Mouse (Mus musculus) kidney, adult 2 months (tissue): ENCODE data around the gene Prpf18. TPM values are rescaled to one million over a fixed set of nuclear protein-coding genes. Genes with fewer than 3 reads are reported as not detected.
A peak's percentile ranks its signal among the peaks of the same experiment; 100 is the strongest.
"Not testable (repeated sequence)": the region's sequence is repeated elsewhere in the genome, so short reads cannot be mapped to it uniquely, and the experiment has no call there.

Experiments
- DNase-seq: peaks from one replicate; pipeline ENCODE4 v3.0.0; 2021
- H3K27ac ChIP-seq: fragments of 200-500 bp; 2 replicates; pipeline ENCODE4 v1.5.1; 2012; ENCODE audit warnings: low read depth, low read length, control low read depth, inconsistent platforms; ENCODE audit not compliant: insufficient read depth
- H3K27me3 ChIP-seq: fragments of 200-500 bp; replicated peaks from 2 replicates; pipeline ENCODE4 v1.6.1; 2012; ENCODE audit warnings: mild to moderate bottlenecking, moderate library complexity, low read length, inconsistent platforms; ENCODE audit not compliant: control insufficient read depth, insufficient read depth
- H3K36me3 ChIP-seq: fragments of 200-500 bp; 2 replicates; pipeline ENCODE4 v1.6.1; 2012; ENCODE audit warnings: mild to moderate bottlenecking, moderate library complexity, low read length, inconsistent platforms; ENCODE audit not compliant: control insufficient read depth, insufficient read depth
- H3K4me1 ChIP-seq: fragments of 200-500 bp; 2 replicates; pipeline ENCODE4 v1.6.1; 2011; ENCODE audit warnings: low read length; ENCODE audit not compliant: control insufficient read depth, insufficient read depth
- H3K4me3 ChIP-seq: fragments of 200-500 bp; 2 replicates; pipeline ENCODE4 v1.5.1; 2011; ENCODE audit warnings: mild to moderate bottlenecking, low read depth, low read length, control low read depth; ENCODE audit not compliant: insufficient read depth
- CTCF ChIP-seq: fragments of 200-500 bp; conservative IDR thresholded peaks from 2 replicates; pipeline ENCODE4 v1.5.1; 2011; ENCODE audit warnings: low read depth, mild to moderate bottlenecking, control low read depth, low read length, moderate library complexity, mixed read lengths; ENCODE audit not compliant: insufficient read depth, insufficient read length
- POLR2A ChIP-seq: fragments of 200-500 bp; IDR thresholded peaks from one replicate; pipeline ENCODE4 v1.6.1; 2011; ENCODE audit warnings: low read depth, low read length, control low read depth
- WGBS: fragments of 180-500 bp; shearing (Covaris S2); methylation state at CpG from one replicate; pipeline ENCODE4 v1.1.7; 2018; 5-methylcytosine and 5-hydroxymethylcytosine counted together
- polyA plus RNA-seq: library from polyadenylated mRNA; depleted of rRNA; stranded (reverse); fragments of >200 nt; gene quantifications from 2 replicates; pipeline ENCODE4 v1.2.3, GENCODE M21; 2012

Prpf18 gene
- polyA plus RNA-seq, 1 experiment, result 12.2 TPM

DNA sequence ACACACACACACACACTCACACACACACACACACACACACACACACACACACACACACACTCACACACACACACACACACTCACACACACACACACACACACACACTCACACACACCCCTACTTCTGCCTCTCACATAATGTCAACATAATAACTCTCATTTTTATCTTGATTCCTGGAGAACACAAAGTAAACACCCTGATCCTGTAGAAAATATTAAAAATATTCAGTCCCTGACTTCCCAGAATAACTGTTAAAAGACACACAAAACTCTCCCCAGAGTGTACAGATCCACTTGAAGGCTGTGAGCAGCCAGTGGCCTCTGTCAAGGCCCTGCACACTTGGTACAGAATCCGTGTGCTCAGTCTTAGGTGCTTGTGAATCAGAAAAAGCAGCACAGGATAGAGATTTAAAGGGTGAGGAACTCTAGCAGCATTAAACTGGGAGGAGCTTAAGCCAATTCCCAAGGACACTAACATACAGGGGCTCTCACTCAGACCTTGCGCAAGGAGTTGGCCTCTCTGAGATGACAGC, 36.8 kb downstream of the Prpf18 start:
- no peak for DNase-seq
- 97% methylated on average over 2 of the region's 2 CpGs for WGBS
- Histone ChIP-seq H3K4me1 (no peaks in the 10 kb centered on the region), H3K4me3 (no peak overlapping the region), H3K27me3 (no peaks in the 10 kb centered on the region), H3K36me3 (no peaks in the 10 kb centered on the region), H3K27ac (no peak overlapping the region)
- no peak for TF ChIP-seq POLR2A
- TF ChIP-seq CTCF, result no peak

DNA sequence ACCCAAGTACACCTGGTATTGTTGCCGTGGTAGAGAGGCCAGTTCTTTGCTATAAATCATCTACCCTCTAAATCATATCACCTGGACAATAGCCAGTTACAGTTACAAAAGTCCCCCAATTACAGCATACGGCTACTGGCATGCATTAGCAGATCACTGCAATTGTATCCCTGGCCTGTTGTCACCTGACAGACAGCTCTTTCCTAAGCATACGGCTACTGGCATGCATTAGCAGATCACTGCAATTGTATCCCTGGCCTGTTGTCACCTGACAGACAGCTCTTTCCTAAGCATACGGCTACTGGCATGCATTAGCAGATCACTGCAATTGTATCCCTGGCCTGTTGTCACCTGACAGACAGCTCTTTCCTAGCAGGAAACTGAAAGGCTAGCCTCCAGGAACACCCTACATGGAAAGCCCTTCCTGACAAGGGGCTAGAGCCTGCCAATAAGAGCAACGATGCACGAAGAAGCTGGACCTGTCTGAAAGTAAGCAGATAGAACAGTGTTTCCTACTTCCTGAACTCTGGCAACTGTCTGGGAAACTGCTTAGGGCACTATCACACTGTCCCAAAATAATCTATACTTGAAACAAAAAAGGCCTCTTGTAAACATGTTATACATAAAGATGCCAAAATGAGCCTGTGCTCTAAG, 37.5 kb downstream of the Prpf18 start:
- H3K4me3 ChIP-seq, H3K27me3 ChIP-seq, H3K4me1 ChIP-seq, H3K27ac ChIP-seq, H3K36me3 ChIP-seq: not testable (repeated sequence)
- WGBS, result 38% methylated on average over 6 of the region's 6 CpGs
- DNase-seq, result peak; percentile 64

DNA sequence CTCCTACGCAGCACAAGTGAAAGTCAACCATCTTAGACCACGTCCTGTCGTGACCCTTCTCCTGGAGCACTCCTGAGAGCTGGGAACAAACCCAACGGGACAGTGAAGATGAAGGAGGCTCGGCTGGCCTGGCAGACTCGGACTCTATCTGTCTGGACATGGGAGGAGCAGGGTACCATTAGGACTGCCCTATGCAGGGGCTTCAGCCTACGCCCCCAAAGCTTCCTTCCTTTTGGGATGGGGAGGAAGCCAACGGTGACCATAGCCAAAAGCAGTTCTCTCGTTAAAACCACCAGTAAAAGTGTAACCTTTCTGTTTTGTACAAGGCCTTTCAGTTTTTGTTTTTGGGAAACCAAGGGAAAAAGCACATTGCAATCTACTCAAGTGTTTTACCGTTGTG, 40.2 kb downstream of the Prpf18 start:
- Histone ChIP-seq H3K27me3 (no peaks in the 10 kb centered on the region), H3K4me1 (no peaks in the 10 kb centered on the region), H3K4me3 (no peak overlapping the region), H3K27ac (no peak overlapping the region), H3K36me3 (no peaks in the 10 kb centered on the region)
- peak; percentile 55 for DNase-seq
- 67% methylated on average over 10 of the region's 10 CpGs for whole genome bisulfite sequencing
- TF ChIP-seq POLR2A (no peak), CTCF (no peak)

DNA sequence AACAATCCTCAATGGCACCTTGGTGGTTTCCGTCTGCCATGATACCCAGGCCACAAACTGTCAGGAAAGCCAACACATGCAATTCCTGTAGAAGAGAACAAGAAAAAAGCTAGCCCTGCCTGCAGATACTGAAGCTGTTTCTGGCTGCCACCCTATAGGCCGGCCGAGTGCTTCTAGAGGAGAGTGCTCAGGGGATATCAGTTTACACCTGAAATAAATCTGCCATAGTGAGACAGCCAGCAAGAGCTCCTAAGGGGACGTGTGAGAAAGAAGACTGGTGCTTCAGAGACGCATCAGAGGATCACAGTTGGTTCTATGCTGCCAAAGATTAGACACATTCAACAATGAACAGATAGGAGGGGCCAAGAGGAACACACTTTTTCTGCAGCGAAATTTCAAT, 40.6 kb downstream of the Prpf18 start:
- H3K27me3 ChIP-seq, result no peaks in the 10 kb centered on the region
- H3K4me1 ChIP-seq, result no peaks in the 10 kb centered on the region
- no peak overlapping the region for H3K27ac ChIP-seq
- 75% methylated on average over 6 of the region's 6 CpGs for WGBS
- no peaks in the 10 kb centered on the region for H3K36me3 ChIP-seq
- TF ChIP-seq CTCF, result no peak
- TF ChIP-seq POLR2A, result no peak
- DNase-seq, result no peak
- no peak overlapping the region for H3K4me3 ChIP-seq

DNA sequence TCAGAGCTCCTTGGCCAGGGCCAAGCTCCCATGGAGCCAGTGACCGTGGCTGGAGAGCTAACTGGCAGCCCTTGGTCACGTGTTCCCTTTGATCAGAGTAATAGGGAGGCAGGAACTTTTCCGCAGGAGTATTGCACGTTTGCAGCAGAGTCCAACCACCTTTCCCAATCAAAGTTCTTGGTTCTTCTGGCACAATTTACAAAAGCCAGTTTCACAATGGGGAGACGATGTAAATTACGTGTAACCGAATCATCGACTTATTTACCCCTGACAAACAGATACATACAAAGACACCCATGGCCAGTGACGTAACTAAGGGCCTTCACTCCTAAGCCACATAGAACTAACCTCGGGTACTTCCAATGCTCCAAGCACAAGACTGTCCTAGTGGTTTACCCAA, 42.5 kb downstream of the Prpf18 start:
- Histone ChIP-seq H3K27me3 (no peaks in the 10 kb centered on the region), H3K4me3 (no peak overlapping the region), H3K4me1 (no peaks in the 10 kb centered on the region), H3K27ac (no peak overlapping the region), H3K36me3 (no peaks in the 10 kb centered on the region)
- WGBS, result 68% methylated on average over 10 of the region's 10 CpGs
- no peak for DNase-seq
- TF ChIP-seq POLR2A (no peak), CTCF (no peak)

DNA sequence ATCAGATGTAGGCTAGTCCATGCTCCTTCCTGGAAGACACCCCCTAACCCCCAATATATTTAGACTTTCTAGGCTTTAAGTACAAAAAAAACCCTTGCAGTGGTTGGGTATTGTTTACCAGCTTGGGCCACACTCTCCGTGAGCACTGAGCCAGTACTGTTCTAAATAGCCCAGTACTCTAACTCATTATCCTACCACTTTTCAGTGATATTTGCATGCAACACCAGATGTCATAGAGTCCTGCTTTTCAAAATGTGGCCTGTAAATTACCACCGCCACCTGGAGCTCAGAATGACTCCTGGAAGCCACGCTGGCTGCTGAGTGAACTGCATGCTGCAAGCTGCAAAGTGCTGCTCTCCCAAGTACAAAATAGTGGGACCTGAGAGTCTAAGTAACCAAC, 43.7 kb downstream of the Prpf18 start:
- WGBS, result 90% methylated on average over 3 of the region's 3 CpGs
- TF ChIP-seq POLR2A (no peak), CTCF (no peak)

DNA sequence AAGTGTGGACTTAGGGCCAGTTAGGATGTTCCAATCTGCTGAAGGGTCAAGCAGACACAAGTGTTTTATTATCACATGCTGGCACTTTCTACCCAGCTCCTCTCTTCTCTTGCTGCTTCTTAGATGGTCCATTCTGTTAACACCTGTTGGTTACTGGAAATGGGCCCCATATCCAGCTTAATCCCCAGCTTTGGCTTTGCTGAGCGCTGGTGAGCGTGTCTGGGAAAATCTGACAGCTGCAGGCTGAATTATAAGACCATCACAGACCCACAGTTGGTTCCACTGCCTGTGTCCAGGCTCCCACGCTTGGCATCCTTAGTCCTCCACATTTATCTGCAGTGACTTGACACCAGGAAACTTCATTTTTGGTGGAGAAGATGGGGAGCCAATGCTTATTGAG, 45.4 kb downstream of the Prpf18 start:
- H3K36me3 ChIP-seq, result no peaks in the 10 kb centered on the region
- no peak for DNase-seq
- no peak overlapping the region for H3K27ac ChIP-seq
- H3K27me3 ChIP-seq, result no peaks in the 10 kb centered on the region
- no peak for TF ChIP-seq POLR2A
- TF ChIP-seq CTCF, result no peak
- no peak overlapping the region for H3K4me3 ChIP-seq
- WGBS, result 95% methylated on average over 3 of the region's 3 CpGs
- H3K4me1 ChIP-seq, result no peaks in the 10 kb centered on the region

More for the DNA sequence above, 43.7 kb downstream of the Prpf18 start:
- Histone ChIP-seq H3K4me1 (no peaks in the 10 kb centered on the region), H3K4me3 (no peak overlapping the region), H3K27me3 (no peaks in the 10 kb centered on the region), H3K36me3 (no peaks in the 10 kb centered on the region), H3K27ac (no peak overlapping the region)
- DNase-seq, result no peak
